Mouse (Mus musculus) liver, embryonic 15.5 days (tissue): ENCODE measurements around the gene Rapgef4. TPM values are rescaled to one million over a fixed set of nuclear protein-coding genes. Genes with fewer than 3 reads are reported as not detected.

Source experiments
- ATAC-seq: fragments of 200-750 bp; cut with Nextera tagmentation; 2 replicates; pipeline ENCODE4 v1.8.0; 2017; ENCODE audit warnings: moderate number of reproducible peaks, mild to moderate bottlenecking, moderate library complexity; ENCODE audit not compliant: insufficient read depth
- H3K27ac ChIP-seq: fragments of 300-500 bp; sonication (generic); replicated peaks from 2 replicates; pipeline ENCODE4 v1.5.1; 2015; ENCODE audit warnings: mild to moderate bottlenecking, inconsistent platforms
- H3K27me3 ChIP-seq: fragments of 300-500 bp; sonication (generic); 2 replicates; pipeline ENCODE4 v1.6.1; 2015; ENCODE audit warnings: mild to moderate bottlenecking, inconsistent platforms
- H3K36me3 ChIP-seq: fragments of 300-500 bp; sonication (generic); replicated peaks from 2 replicates; pipeline ENCODE4 v1.6.1; 2015; ENCODE audit warnings: moderate library complexity, mild to moderate bottlenecking, inconsistent platforms
- H3K4me1 ChIP-seq: fragments of 300-500 bp; sonication (generic); replicated peaks from 2 replicates; pipeline ENCODE4 v1.6.1; 2015; ENCODE audit warnings: inconsistent platforms
- H3K4me2 ChIP-seq: fragments of 300-500 bp; sonication (generic); 2 replicates; pipeline ENCODE4 v1.6.1; 2015; ENCODE audit warnings: moderate library complexity, mild to moderate bottlenecking, inconsistent platforms
- H3K4me3 ChIP-seq: fragments of 300-500 bp; sonication (generic); replicated peaks from 2 replicates; pipeline ENCODE4 v1.5.1; 2015; ENCODE audit warnings: mild to moderate bottlenecking, inconsistent platforms
- H3K9ac ChIP-seq: fragments of 300-500 bp; sonication (generic); 2 replicates; pipeline ENCODE4 v1.6.1; 2015; ENCODE audit warnings: moderate library complexity, mild to moderate bottlenecking, inconsistent platforms
- H3K9me3 ChIP-seq: fragments of 300-500 bp; sonication (generic); replicated peaks from 2 replicates; pipeline ENCODE4 v1.6.1; 2016; ENCODE audit warnings: inconsistent platforms
- WGBS: fragments of 180-500 bp; shearing (Covaris S2); methylation state at CpG from one replicate; pipeline ENCODE4 v1.1.7; 2015; ENCODE audit warnings: mixed read lengths; ENCODE audit not compliant: insufficient replicate concordance; 5-methylcytosine and 5-hydroxymethylcytosine counted together
- polyA plus RNA-seq: library from polyadenylated mRNA; unstranded; fragments of >200 nt; fragmentation: Nextera tagmentation; extraction: Ambion mirVana; gene quantifications from 2 replicates; pipeline ENCODE4 v1.2.1, GENCODE M21; 2015

Gene Rapgef4
- polyA plus RNA-seq, 1 experiment from 2014 or later, result 6.5 TPM

GRCm38 (mm10) chr2:72222736-72223455 lies 241.9 kb downstream of the Rapgef4 start:
- Histone ChIP-seq H3K4me1 (no peaks in the 10 kb centered on the region), H3K27me3 (no peaks in the 10 kb centered on the region), H3K4me2 (no peak overlapping the region), H3K9ac (no peak overlapping the region), H3K9me3 (no peaks in the 10 kb centered on the region), H3K4me3 (no peak overlapping the region), H3K36me3 (no peaks in the 10 kb centered on the region), H3K27ac (no peak overlapping the region)
- WGBS, result 65% methylated on average over 16 of the region's 16 CpGs
- ATAC-seq, result no peak

DNA sequence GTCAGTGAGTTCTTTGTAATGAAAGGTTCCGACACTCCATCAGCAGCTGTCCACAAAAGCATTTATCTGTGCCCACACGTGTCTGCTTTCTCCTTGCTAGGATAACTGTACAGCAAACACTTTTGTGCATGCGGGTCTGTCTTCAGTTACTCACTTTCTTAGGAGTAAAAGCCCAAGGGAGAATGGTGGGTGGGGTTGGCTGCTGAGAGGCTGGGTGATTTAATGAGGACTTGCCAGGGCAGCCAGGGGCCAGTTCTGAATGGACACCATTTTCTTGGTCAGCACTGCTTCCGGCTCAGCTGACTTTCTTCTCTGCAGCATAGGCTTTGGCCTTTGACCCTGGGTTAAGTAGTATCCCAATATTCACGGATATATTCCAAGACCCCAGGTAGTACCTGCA lies 242.4 kb downstream of the Rapgef4 start:
- Histone ChIP-seq H3K27ac (no peak overlapping the region), H3K4me2 (no peak overlapping the region), H3K27me3 (no peaks in the 10 kb centered on the region), H3K4me1 (no peaks in the 10 kb centered on the region), H3K4me3 (no peak overlapping the region), H3K9me3 (no peaks in the 10 kb centered on the region), H3K36me3 (no peaks in the 10 kb centered on the region), H3K9ac (no peak overlapping the region)
- ATAC-seq, result no peak
- WGBS, result 58% methylated on average over 5 of the region's 5 CpGs

DNA sequence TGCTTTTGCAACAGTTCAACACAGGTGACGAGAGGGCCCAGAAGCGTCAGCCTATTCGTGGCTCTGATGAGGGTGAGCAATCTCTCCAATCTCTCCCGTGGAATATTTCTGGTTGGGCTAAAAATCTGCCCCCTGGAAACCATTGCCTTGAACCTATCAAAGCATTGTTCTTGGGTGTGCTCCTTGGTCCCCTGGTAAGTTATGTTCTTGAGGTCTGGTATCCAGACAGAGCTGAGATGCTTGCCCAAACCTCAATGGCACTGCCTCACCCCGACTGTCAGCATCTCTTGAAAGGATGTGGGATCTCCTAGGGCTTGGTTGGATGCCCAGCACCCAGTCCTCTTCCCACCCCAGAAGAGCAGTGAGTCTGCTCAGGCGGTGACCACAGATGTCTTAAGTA lies 245.0 kb downstream of the Rapgef4 start:
- Histone ChIP-seq H3K9me3 (no peaks in the 10 kb centered on the region), H3K27me3 (no peaks in the 10 kb centered on the region), H3K27ac (no peak overlapping the region), H3K9ac (no peak overlapping the region; the same call in 1 of the 2 replicates), H3K4me1 (no peaks in the 10 kb centered on the region), H3K36me3 (no peaks in the 10 kb centered on the region), H3K4me2 (no peak overlapping the region), H3K4me3 (no peak overlapping the region)
- ATAC-seq, result no peak
- 68% methylated on average over 6 of the region's 6 CpGs for WGBS

- Histone ChIP-seq H3K4me3 (no peak overlapping the region), H3K27me3 (no peaks in the 10 kb centered on the region), H3K9me3 (no peaks in the 10 kb centered on the region), H3K4me1 (no peaks in the 10 kb centered on the region), H3K27ac (no peak overlapping the region), H3K4me2 (no peak overlapping the region), H3K9ac (no peak overlapping the region), H3K36me3 (no peaks in the 10 kb centered on the region)
- ATAC-seq, result no peak
- WGBS, result 74% methylated on average over 6 of the region's 6 CpGs
These were observed 246.4 kb downstream of the Rapgef4 start for GRCm38 (mm10) chr2:72227416-72227815.

DNA sequence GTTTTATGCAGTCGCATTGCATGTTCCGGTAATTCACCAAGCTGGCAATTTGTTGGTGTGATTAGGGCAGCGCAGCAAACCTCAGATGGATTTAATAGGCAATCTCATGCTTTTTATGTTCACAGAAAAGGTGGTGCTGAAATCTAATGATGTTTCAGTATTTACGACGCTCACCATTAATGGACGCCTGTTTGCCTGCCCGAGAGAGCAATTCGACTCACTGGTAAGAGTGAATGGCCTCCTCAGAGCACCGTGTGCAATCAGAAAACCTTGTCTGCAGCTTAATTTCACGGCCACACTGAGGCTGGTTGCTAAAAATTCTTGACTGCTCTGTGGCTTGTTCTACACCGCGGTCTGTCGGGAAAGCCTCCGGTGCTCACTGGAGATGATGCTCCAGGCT lies 247.8 kb downstream of the Rapgef4 start:
- WGBS, result 74% methylated on average over 14 of the region's 14 CpGs
- no peak overlapping the region for H3K9ac ChIP-seq
- H3K36me3 ChIP-seq, result no peaks in the 10 kb centered on the region
- H3K9me3 ChIP-seq, result no peaks in the 10 kb centered on the region
- H3K27me3 ChIP-seq, result no peaks in the 10 kb centered on the region
- ATAC-seq, result no peak
- H3K27ac ChIP-seq, result no peak overlapping the region
- H3K4me1 ChIP-seq, result no peaks in the 10 kb centered on the region
- H3K4me2 ChIP-seq, result no peak overlapping the region
- H3K4me3 ChIP-seq, result no peak overlapping the region

DNA sequence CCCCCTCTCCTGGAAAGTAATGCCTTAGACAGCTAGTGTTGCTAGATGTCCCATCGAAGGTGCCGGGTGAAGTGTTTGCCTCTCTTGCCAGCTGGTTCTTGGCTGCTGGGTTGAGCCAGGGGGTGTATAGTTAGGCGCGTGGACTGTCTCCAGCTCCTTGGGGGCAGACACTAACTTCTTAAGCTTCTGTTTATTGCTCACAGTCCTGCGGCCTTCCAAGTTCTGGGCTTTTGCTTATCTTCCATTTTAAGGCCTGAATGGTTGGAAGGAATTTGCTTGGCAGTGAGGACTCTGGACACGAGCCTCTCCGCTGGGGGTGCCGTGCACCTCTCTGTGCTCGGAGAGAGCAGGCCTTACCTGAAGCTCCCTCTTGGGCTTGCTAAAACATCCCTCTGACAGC lies 249.5 kb downstream of the Rapgef4 start:
- Histone ChIP-seq H3K4me3 (no peak overlapping the region), H3K4me2 (no peak overlapping the region), H3K27ac (no peak overlapping the region), H3K4me1 (no peaks in the 10 kb centered on the region), H3K36me3 (no peaks in the 10 kb centered on the region), H3K9me3 (no peaks in the 10 kb centered on the region), H3K27me3 (no peaks in the 10 kb centered on the region), H3K9ac (no peak overlapping the region)
- no peak for ATAC-seq
- 71% methylated on average over 9 of the region's 9 CpGs for WGBS

GRCm38 (mm10) chr2:72234085-72234484 lies 253.0 kb downstream of the Rapgef4 start:
- no peak for ATAC-seq
- Histone ChIP-seq H3K4me3 (no peak overlapping the region), H3K9me3 (no peaks in the 10 kb centered on the region), H3K4me2 (no peak overlapping the region), H3K36me3 (no peaks in the 10 kb centered on the region), H3K4me1 (no peaks in the 10 kb centered on the region), H3K27me3 (no peaks in the 10 kb centered on the region), H3K9ac (no peak overlapping the region), H3K27ac (no peak overlapping the region)
- WGBS, result 75% methylated on average over 11 of the region's 11 CpGs

DNA sequence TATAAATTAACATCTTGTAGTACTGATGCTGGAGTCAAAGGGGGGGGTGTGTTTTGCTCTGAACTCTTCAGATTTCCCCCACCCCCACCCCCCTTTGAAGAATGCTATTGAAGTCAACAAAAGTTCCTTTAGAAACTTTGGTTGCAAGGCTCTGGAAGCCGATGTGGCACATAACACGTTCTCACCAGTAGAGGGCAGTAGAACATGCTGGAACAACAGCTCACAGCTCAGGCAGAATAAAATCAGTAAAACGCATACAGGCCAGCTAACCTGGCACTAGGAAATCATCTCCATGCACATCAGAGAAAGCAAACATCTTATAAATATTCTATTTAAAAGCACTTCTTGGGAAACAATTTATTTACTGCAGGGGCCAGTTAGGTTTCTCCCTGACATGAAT lies 253.9 kb downstream of the Rapgef4 start:
- WGBS, result 0% methylated on average over 3 of the region's 3 CpGs
- H3K9ac ChIP-seq, result no peak overlapping the region
- H3K4me1 ChIP-seq, result no peaks in the 10 kb centered on the region
- H3K9me3 ChIP-seq, result no peaks in the 10 kb centered on the region
- ATAC-seq, result no peak
- no peak overlapping the region for H3K4me2 ChIP-seq
- no peaks in the 10 kb centered on the region for H3K36me3 ChIP-seq
- no peak overlapping the region for H3K4me3 ChIP-seq
- no peak overlapping the region for H3K27ac ChIP-seq
- H3K27me3 ChIP-seq, result no peaks in the 10 kb centered on the region

DNA sequence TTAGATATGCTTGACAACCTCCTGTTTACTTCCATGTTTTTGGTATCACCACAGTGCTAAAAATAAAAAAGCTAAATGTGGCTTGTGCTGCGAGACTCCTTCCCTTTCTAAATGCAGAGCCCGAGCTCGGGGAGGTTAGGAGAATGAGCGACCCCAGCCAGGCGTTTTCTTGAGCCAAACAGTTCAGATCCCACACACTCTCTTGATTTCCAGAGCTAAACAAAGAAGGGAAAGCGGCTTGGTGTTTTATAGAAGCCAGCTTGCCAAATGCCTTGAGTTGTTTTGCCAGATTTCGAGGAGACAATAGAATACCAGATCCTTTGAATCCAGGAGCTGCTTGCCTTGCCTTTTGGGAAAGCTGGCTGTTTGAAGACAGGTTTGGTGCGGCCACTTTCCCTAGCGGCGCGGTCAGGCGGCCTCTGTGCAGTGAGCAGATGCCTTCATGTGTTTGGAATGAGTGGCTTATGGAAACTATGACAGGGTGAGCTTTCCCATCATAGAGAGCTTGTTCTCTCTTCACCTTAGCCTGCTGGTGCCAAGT lies 254.4 kb downstream of the Rapgef4 start:
- H3K36me3 ChIP-seq, result no peaks in the 10 kb centered on the region
- no peaks in the 10 kb centered on the region for H3K4me1 ChIP-seq
- no peaks in the 10 kb centered on the region for H3K9me3 ChIP-seq
- H3K27me3 ChIP-seq, result no peaks in the 10 kb centered on the region
- H3K27ac ChIP-seq, result no peak overlapping the region
- no peak overlapping the region for H3K9ac ChIP-seq
- WGBS, result 54% methylated on average over 12 of the region's 12 CpGs
- no peak overlapping the region for H3K4me3 ChIP-seq
- no peak for ATAC-seq
- H3K4me2 ChIP-seq, result no peak overlapping the region

- Histone ChIP-seq H3K27ac (no peak overlapping the region), H3K36me3 (no peaks in the 10 kb centered on the region), H3K4me2 (no peak overlapping the region), H3K9me3 (no peaks in the 10 kb centered on the region), H3K27me3 (no peaks in the 10 kb centered on the region), H3K4me3 (no peak overlapping the region), H3K4me1 (0 out of 2 replicates have a peak, but pooled peaks cover 3% of the 10 kb centered on the region), H3K9ac (no peak overlapping the region)
- 65% methylated on average over 2 of the region's 2 CpGs for WGBS
- ATAC-seq, result no peak
These were observed 257.4 kb downstream of the Rapgef4 start for GRCm38 (mm10) chr2:72238421-72238820.

- no peaks in the 10 kb centered on the region for H3K36me3 ChIP-seq
- no peak overlapping the region for H3K4me3 ChIP-seq
- 0 out of 2 replicates have a peak, but pooled peaks cover 3% of the 10 kb centered on the region for H3K4me1 ChIP-seq
- H3K27ac ChIP-seq, result no peak overlapping the region
- no peak overlapping the region for H3K4me2 ChIP-seq
- WGBS, result 70% methylated on average over 11 of the region's 11 CpGs
- no peaks in the 10 kb centered on the region for H3K27me3 ChIP-seq
- ATAC-seq, result no peak
- H3K9me3 ChIP-seq, result no peaks in the 10 kb centered on the region
- no peak overlapping the region for H3K9ac ChIP-seq
These were observed 257.9 kb downstream of the Rapgef4 start for GRCm38 (mm10) chr2:72238925-72239324.

GRCm38 (mm10) chr2:72239456-72239855 lies 258.4 kb downstream of the Rapgef4 start:
- H3K4me1 ChIP-seq, result 0 out of 2 replicates have a peak, but pooled peaks cover 3% of the 10 kb centered on the region
- H3K27me3 ChIP-seq, result no peaks in the 10 kb centered on the region
- no peak overlapping the region for H3K9ac ChIP-seq
- WGBS, result 64% methylated on average over 8 of the region's 8 CpGs
- no peak overlapping the region for H3K4me3 ChIP-seq
- H3K27ac ChIP-seq, result no peak overlapping the region
- no peaks in the 10 kb centered on the region for H3K36me3 ChIP-seq
- H3K9me3 ChIP-seq, result no peaks in the 10 kb centered on the region
- H3K4me2 ChIP-seq, result no peak overlapping the region
- ATAC-seq, result no peak
